Mouse (Mus musculus): ENCODE results near the gene Ccdc62.

GRCm38 (mm10) chr5:123985434-123985833 lies 55.0 kb downstream of the Ccdc62 start:
- TF ChIP-seq POLR2A (IDR thresholded peaks at IDR 0.05; ENCODE audit: borderline replicate concordance, control insufficient read depth, low read depth, low read length) (no peak), CTCF (IDR thresholded peaks at IDR 0.05; ENCODE audit: control insufficient read depth, insufficient read depth, low read length) (no peak)
